Mouse (Mus musculus): ENCODE data around the gene Arhgap44.

DNA sequence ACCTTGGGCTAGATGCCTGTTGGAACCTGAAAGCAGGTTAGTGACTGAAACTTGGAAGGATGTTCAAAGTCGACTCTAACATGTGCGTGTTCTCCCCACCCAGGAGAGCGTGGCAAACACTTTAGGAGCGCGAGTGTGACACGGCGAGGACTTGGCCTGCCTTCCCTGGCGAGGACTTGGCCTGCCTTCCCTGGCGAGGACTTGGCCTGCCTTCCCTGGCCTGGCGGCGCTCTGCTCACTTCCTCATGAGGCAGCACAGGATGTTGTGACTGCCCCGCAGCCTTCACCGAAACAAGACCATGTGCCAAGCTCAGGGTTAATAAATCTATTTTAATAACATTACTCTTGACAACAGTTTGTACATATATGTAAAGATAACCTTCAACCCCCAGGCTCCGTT, 161.0 kb downstream of the Arhgap44 start:
- TF ChIP-seq POLR2A (IDR thresholded peaks at IDR 0.05; ENCODE audit: borderline replicate concordance, control insufficient read depth, low read depth, low read length) = no peak
- no peak for TF ChIP-seq CTCF (IDR thresholded peaks at IDR 0.05; ENCODE audit: control insufficient read depth, insufficient read depth, low read length)

Data from bone marrow, adult 2 months (tissue).